Mouse (Mus musculus): ENCODE results near the gene Aplnr.

The Aplnr gene

GRCm38 (mm10) chr2:85136089-85136488 is at the start of gene Aplnr:
Gene Aplnr, plus strand, starts transcription at chr2:85136225.
- no peak for DNase-seq (ENCODE audit: low read depth, low spot score)

GRCm38 (mm10) chr2:85088716-85089646 is 47.0 kb upstream of the Aplnr start:
- DNase-seq (ENCODE audit: low read depth, low spot score), result no peak

GRCm38 (mm10) chr2:85091325-85091724 is 44.7 kb upstream of the Aplnr start:
- DNase-seq (ENCODE audit: low read depth, low spot score), result no peak

- DNase-seq (ENCODE audit: low read depth, low spot score), result no peak
Observed at GRCm38 (mm10) chr2:85093376-85093775, 42.6 kb upstream of the Aplnr start.

- no peak for DNase-seq (ENCODE audit: low read depth, low spot score)
Observed at GRCm38 (mm10) chr2:85095906-85096305, 40.1 kb upstream of the Aplnr start.

- DNase-seq (ENCODE audit: low read depth, low spot score), result no peak
Observed at GRCm38 (mm10) chr2:85098014-85098413, 38.0 kb upstream of the Aplnr start.

- no peak for DNase-seq (ENCODE audit: low read depth, low spot score)
Observed at GRCm38 (mm10) chr2:85098824-85099511, 37.1 kb upstream of the Aplnr start.

- DNase-seq (ENCODE audit: low read depth, low spot score), result no peak
Observed at GRCm38 (mm10) chr2:85103201-85103600, 32.8 kb upstream of the Aplnr start.

GRCm38 (mm10) chr2:85105426-85106013 is 30.5 kb upstream of the Aplnr start:
- DNase-seq (ENCODE audit: low read depth, low spot score), result no peak

GRCm38 (mm10) chr2:85106068-85106790 is 29.8 kb upstream of the Aplnr start:
- no peak for DNase-seq (ENCODE audit: low read depth, low spot score)

GRCm38 (mm10) chr2:85106941-85107340 is 29.1 kb upstream of the Aplnr start:
- DNase-seq (ENCODE audit: low read depth, low spot score), result no peak

- DNase-seq (ENCODE audit: low read depth, low spot score), result no peak
Observed at GRCm38 (mm10) chr2:85110288-85110875, 25.6 kb upstream of the Aplnr start.

GRCm38 (mm10) chr2:85123187-85123868 is 12.7 kb upstream of the Aplnr start:
- peak; percentile 47 for DNase-seq (ENCODE audit: low read depth, low spot score)

- DNase-seq (ENCODE audit: low read depth, low spot score), result peak; percentile 60
Observed at GRCm38 (mm10) chr2:85123869-85124535, 12.0 kb upstream of the Aplnr start.

GRCm38 (mm10) chr2:85129496-85129971 is 6.5 kb upstream of the Aplnr start:
- no peak for DNase-seq (ENCODE audit: low read depth, low spot score)

GRCm38 (mm10) chr2:85131226-85131625 is 4.8 kb upstream of the Aplnr start:
- DNase-seq (ENCODE audit: low read depth, low spot score), result no peak

GRCm38 (mm10) chr2:85131724-85132123 is 4.3 kb upstream of the Aplnr start:
- DNase-seq (ENCODE audit: low read depth, low spot score), result no peak

- no peak for DNase-seq (ENCODE audit: low read depth, low spot score)
Observed at GRCm38 (mm10) chr2:85132204-85132603, 3.8 kb upstream of the Aplnr start.

- DNase-seq (ENCODE audit: low read depth, low spot score), result no peak
Observed at GRCm38 (mm10) chr2:85135099-85135498, 926 bp upstream of the Aplnr start.

Measured in CD4-positive, CD25-positive, alpha-beta regulatory T cell, adult 2 months (primary cell).